Mouse (Mus musculus) v-Abl transformed pro-B cells (cell line): Measurements from ENCODE around the gene Atp5mpl.

ENCODE experiments used
- in situ Hi-C, 2 experiments: fragments of 400-800 bp; cut with MboI; formaldehyde crosslinking; loops; one replicate each; pipeline ENCODE4 v1.15.1; 2025; ENCODE audit not compliant: unreplicated experiment in 2 of 2

Gene Atp5mpl

GRCm38 (mm10) chr12:111966683-111967173 lies at the start of gene Atp5mpl:
Gene Atp5mpl (minus strand): TSS chr12:111966977.
- in situ Hi-C loops = loop anchor here in 1 of 2 experiments (25.0 kb wide), 1 partner anchor 1079 kb away; the partner anchor contains the start of genes Cinp and Tecpr2

- in situ Hi-C loops = no loop called here
Measured at GRCm38 (mm10) chr12:112016346-112016745, 49.6 kb upstream of the Atp5mpl start.

GRCm38 (mm10) chr12:112013271-112013801 lies 46.6 kb upstream of the Atp5mpl start:
- in situ Hi-C loops = no loop called here

- in situ Hi-C loops = no loop called here
Measured at GRCm38 (mm10) chr12:112012511-112013270, 45.9 kb upstream of the Atp5mpl start.

GRCm38 (mm10) chr12:112001223-112001622 lies 34.4 kb upstream of the Atp5mpl start:
- in situ Hi-C loops = no loop called here

- in situ Hi-C loops = loop anchor here (5.0 kb wide), 3 partner anchors 47 to 267 kb away; no protein-coding TSS in a partner anchor
Measured at GRCm38 (mm10) chr12:111999735-112000134, 33.0 kb upstream of the Atp5mpl start.

- in situ Hi-C loops = loop anchor here (5.0 kb wide), 3 partner anchors 43 to 263 kb away; no protein-coding TSS in a partner anchor
Measured at GRCm38 (mm10) chr12:111995161-111995560, 28.4 kb upstream of the Atp5mpl start.

GRCm38 (mm10) chr12:111992626-111993025 lies 25.8 kb upstream of the Atp5mpl start:
- in situ Hi-C loops = loop anchor here in 1 of 2 experiments (5.0 kb wide), 1 partner anchor 40 kb away; no protein-coding TSS in a partner anchor

- in situ Hi-C loops = no loop called here
Measured at GRCm38 (mm10) chr12:111986756-111987155, 20.0 kb upstream of the Atp5mpl start.

- in situ Hi-C loops = no loop called here
Measured at GRCm38 (mm10) chr12:111983165-111983564, 16.4 kb upstream of the Atp5mpl start.

- in situ Hi-C loops = no loop called here
Measured at GRCm38 (mm10) chr12:111981831-111982230, 15.1 kb upstream of the Atp5mpl start.

GRCm38 (mm10) chr12:111980887-111981367 lies 14.2 kb upstream of the Atp5mpl start, which contains the start of gene Rd3l:
Gene Rd3l (minus strand): TSS chr12:111981317.
- in situ Hi-C loops = no loop called here

GRCm38 (mm10) chr12:111978274-111978673 lies 11.5 kb upstream of the Atp5mpl start:
- in situ Hi-C loops = no loop called here

- in situ Hi-C loops = no loop called here
Measured at GRCm38 (mm10) chr12:111977138-111977537, 10.4 kb upstream of the Atp5mpl start.

- in situ Hi-C loops = loop anchor here in 1 of 2 experiments (25.0 kb wide), 1 partner anchor 1087 kb away; the partner anchor contains the start of genes Cinp and Tecpr2
Measured at GRCm38 (mm10) chr12:111974578-111974977, 7.8 kb upstream of the Atp5mpl start.

GRCm38 (mm10) chr12:111972504-111972903 lies 5.7 kb upstream of the Atp5mpl start:
- in situ Hi-C loops = loop anchor here in 1 of 2 experiments (25.0 kb wide), 1 partner anchor 1085 kb away; the partner anchor contains the start of genes Cinp and Tecpr2

- in situ Hi-C loops = loop anchor here in 1 of 2 experiments (25.0 kb wide), 1 partner anchor 1084 kb away; the partner anchor contains the start of genes Cinp and Tecpr2
Measured at GRCm38 (mm10) chr12:111971231-111971686, 4.5 kb upstream of the Atp5mpl start, which contains the start of gene Tdrd9. Gene Tdrd9 (plus strand): TSS chr12:111971559.

GRCm38 (mm10) chr12:111970085-111970484 lies 3.3 kb upstream of the Atp5mpl start:
- in situ Hi-C loops = loop anchor here in 1 of 2 experiments (25.0 kb wide), 1 partner anchor 1083 kb away; the partner anchor contains the start of genes Cinp and Tecpr2

GRCm38 (mm10) chr12:111963339-111963738 lies 3.4 kb downstream of the Atp5mpl start:
- in situ Hi-C loops = loop anchor here in 1 of 2 experiments (25.0 kb wide), 1 partner anchor 1076 kb away; the partner anchor contains the start of genes Cinp and Tecpr2

- in situ Hi-C loops = loop anchor here in 1 of 2 experiments (25.0 kb wide), 1 partner anchor 1071 kb away; the partner anchor contains the start of genes Cinp and Tecpr2
Measured at GRCm38 (mm10) chr12:111958101-111958865, 8.5 kb downstream of the Atp5mpl start.
